Mouse (Mus musculus): ENCODE results near the gene Arih2. TPM values are rescaled to one million over a fixed set of nuclear protein-coding genes. Genes with fewer than 3 reads are reported as not detected.

Gene Arih2
- total RNA-seq, 2 experiments from 2014 or later = 47.3 to 51.1 TPM

DNA sequence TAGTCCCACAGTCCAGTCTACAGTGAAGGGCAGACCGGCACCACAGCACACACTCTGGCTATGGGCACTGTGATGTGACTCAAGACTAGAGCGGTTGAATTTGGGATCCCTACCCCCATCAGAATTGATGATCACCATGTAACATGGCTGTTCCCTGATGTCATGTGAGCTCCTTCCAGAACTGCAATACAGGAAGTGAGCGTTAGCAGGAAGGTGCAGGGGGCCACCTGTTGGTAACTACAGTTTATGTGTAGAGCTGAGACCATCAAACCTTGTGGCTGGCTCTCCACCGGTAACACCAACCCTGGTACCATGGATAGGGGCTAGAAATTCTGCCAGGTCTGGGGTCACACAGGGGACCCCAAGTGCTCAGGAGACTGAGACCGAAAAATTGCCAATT, 60.0 kb downstream of the Arih2 start:
- no peak for DNase-seq (ENCODE audit: low spot score in 2 of 2)

GRCm38 (mm10) chr9:108587571-108588180, 61.5 kb downstream of the Arih2 start:
- DNase-seq (ENCODE audit: low spot score in 2 of 2) = peak; percentile 73 to 74

- DNase-seq (ENCODE audit: low spot score in 2 of 2) = peak in 1 of 2 experiments; percentile 39
Observed at GRCm38 (mm10) chr9:108579344-108579690, 69.9 kb downstream of the Arih2 start.

DNA sequence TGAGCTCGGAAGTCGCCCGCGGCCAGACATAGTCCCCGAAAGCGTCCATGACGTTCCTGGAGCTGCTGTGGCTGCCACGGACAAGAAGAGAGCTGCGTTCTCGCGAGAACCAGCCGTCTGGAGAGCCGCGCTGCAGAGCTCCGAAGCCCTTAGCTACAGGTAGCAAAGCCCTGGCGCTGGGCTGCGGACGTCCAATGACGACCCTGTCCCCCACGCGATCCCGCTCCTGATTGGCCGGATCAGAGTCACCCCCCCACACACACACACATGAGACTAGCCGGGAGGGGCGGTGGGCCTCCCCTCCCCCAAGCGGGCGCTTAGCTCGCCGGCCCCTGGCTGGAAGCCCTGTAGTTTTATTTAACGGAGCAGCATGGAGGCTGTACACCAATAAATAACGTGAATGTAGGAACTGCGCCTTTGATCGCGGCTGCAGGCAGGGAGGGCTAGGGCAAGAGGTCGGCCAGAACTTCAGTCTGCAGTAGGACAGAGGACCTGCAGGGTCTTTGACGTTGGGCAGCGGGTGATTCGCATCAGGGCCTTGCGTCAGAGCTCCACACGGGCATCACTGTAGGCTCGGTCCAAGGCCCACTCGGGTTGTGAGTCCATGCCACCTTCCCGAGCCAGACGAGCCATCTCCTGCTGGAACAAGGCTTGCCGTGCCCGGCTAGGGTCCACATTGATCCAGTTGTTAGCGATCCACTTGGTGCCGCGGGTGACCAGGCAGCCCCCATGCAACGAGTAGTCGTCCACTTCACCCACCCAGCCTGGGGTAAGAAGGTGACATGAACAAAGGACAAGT, 70.4 kb downstream of the Arih2 start, which contains the start of gene Wdr6:
Wdr6 (minus strand) TSS at position 195 of the 799 bp plus-strand sequence.
- peak; percentile 92 to 93 for DNase-seq (ENCODE audit: low spot score in 2 of 2)

DNA sequence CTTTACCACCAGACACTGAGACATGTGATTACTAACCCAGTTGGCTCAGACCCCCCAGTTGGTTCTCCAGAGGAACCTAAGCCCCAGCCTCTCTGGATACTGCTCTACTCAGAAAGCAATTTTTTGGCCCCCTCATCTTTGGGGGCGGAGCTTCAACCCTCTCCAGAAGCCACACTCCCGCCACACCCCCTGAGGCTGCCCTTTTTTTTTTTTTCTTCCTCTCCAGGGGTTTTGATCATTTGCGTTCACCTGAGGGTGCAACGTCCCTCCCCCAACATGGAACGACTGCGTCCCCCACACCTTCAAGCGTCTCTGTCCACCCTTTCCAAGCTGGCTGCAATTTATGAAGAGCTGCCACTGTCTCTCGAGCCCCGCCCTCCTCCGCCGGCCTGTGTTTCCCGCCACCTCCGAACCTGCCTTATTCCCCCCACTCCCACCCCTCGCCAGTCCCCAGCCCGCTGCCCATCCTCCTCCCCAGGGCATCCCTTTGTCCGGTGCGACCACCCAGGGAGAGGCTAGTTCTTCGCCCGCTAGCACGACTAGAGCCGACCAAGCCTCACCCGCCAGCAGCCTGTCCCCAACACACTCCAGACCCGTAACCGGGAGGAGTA, 71.1 kb downstream of the Arih2 start:
- peak; percentile 56 to 71 for DNase-seq (ENCODE audit: low spot score in 2 of 2)

DNA sequence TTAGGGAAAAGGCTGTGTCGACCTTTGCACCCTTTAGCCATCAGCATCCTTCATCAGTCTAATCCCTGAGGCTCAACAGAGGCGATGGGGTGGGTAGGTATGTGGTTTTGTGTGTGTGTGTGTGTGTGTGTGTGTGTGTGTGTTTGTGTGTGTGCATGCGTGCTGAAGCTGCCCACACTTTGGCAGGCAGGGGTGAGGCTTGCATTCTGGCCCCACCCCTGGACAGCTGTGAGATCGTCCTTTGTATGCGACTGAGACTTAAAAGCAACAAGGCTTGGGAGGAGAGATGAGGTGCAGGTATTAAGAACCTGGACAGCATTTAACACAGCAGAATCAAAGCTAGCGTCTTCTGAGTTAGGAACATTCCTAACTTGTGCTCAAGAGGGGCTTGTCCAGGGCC, 72.2 kb downstream of the Arih2 start:
- DNase-seq (ENCODE audit: low spot score in 2 of 2) = peak in 1 of 2 experiments; percentile 17

DNA sequence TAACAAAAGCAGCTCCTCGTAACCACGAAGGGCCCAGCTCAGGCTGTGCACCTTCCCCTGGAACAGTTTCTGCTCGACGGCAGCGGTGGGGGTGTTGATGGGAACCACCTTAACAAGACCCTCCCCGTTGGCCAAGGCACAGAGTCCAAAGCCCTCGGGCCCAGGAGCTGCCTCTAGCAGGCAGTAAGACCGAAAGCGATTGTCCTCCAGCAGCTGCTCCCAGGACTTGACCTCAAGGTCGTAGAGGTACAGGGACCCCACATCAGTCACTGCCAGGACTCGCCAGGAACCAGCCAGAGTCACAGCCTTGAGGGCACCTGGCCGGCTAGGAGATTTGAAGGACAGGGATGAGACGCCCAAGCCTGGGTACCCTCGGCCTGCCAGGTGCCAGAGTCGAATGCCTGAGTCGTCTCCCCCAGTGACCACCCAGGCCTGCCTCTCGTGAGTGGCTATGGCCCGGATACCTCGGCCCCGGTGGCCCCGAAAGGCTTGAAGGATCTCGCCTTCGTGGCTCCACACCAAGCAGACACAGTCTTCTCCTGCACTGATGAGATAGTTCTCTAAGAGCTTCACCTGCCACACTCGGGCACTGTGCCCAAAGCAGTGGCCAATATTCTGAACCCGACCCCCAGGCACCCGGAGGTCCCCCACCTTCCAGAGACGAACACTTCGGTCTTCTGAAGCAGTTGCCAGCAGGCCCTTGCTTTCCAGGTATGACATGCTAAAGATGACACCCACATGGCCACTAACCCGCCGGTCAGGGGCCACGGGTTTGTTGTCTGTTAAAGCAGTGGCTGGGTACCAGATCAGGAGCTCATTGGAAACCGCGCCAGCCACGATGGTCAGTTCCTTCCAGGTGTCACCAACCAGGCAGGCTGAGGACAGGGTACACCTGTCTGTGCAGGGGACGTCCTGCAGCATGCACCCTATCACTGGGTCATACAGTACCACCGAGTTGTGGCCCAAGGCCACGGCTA, 73.6 kb downstream of the Arih2 start:
- DNase-seq (ENCODE audit: low spot score in 2 of 2) = peak; percentile 20 to 21

- DNase-seq (ENCODE audit: low spot score in 2 of 2) = peak; percentile 11 to 18
Observed at GRCm38 (mm10) chr9:108574921-108575320, 74.3 kb downstream of the Arih2 start.

- peak; percentile 67 to 71 for DNase-seq (ENCODE audit: low spot score in 2 of 2)
Observed at GRCm38 (mm10) chr9:108573774-108574690, 75.2 kb downstream of the Arih2 start.

DNA sequence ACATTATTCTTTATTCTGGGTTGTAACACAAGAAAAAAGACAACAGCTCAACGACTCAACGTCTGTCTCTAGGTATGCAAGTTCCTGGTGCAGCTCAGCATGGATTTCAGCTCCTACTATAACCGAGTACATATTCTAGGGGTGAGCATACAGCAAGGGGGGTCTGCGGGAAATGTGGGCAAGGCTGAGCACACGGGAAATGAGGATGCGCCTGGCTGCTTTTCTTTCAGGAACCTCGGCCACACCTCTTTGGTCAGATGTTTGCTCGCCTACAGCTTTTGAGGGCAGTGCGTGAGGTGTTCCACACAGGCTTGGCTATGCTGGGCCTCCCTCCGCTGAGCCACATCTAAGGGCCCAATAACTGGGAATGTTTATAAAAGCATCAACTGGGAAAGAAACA, 76.9 kb downstream of the Arih2 start:
- DNase-seq (ENCODE audit: low spot score in 2 of 2) = no peak

GRCm38 (mm10) chr9:108571401-108571973, 77.7 kb downstream of the Arih2 start:
- DNase-seq (ENCODE audit: low spot score in 2 of 2) = no peak

GRCm38 (mm10) chr9:108570207-108570896, 78.8 kb downstream of the Arih2 start:
- DNase-seq (ENCODE audit: low spot score in 2 of 2) = peak; percentile 75 to 77

GRCm38 (mm10) chr9:108569381-108570206, 79.6 kb downstream of the Arih2 start, which contains the start of gene Dalrd3:
Dalrd3 (plus strand) TSS chr9:108569886.
- DNase-seq (ENCODE audit: low spot score in 2 of 2) = peak; percentile 76 to 85

GRCm38 (mm10) chr9:108568511-108568921, 80.7 kb downstream of the Arih2 start:
- DNase-seq (ENCODE audit: low spot score in 2 of 2) = peak in 1 of 2 experiments; percentile 15

DNA sequence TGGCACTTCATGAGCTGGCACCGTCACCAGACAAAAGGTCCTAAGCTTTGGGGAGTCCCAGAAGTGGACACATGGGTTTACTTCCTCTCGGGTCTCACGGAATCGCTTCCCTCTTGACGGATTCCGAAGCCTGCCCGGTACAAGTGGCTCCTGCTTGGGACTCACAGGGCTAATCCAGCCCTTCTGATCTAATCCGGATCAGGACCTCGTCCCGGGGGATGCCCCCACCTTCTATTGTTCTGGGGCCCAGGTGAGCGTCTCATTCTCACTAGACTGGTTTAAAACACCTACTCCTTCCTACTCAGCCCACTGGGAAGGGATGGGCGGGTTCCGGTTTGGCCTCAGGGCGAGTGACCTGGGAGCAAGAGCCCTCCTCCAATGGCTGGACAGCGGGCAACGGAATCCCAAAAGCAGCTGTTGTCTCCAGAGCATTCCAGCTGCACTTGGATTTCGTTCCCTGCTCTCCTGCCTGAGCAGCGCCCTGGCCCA, 81.2 kb downstream of the Arih2 start:
- DNase-seq (ENCODE audit: low spot score in 2 of 2) = no peak

GRCm38 (mm10) chr9:108566815-108567776, 82.1 kb downstream of the Arih2 start, which contains the start of gene Ndufaf3:
Ndufaf3 (minus strand) TSS chr9:108567434.
- DNase-seq (ENCODE audit: low spot score in 2 of 2) = peak; percentile 98 to 99
